Mouse (Mus musculus): ENCODE data around the gene Cryzl1.

DNA sequence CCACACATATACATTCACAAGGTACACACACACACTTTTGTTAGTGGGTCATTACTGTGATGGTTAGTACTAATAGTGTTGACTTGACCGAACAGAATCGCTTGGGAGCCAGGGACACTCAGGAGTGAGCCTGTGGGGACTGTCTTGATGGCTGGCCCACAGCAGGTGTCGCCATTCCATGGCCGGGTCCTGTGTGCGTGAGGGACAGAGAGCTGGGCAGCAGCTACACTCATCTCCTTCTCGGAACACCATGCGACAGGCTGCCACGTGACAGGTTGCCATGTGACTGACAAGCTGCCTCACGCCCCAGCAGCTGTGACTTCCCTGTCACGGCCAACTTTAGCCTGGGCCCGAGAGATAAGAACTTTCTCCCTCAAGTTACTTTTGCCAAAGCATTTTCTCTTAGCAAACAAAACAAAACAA lies 11.8 kb downstream of the Cryzl1 start:
- TF ChIP-seq CTCF (IDR thresholded peaks at IDR 0.05) (peak; percentile 16; the same call in 1 of the 2 replicates), EP300 (IDR thresholded peaks at IDR 0.05) (no peak)
